Mouse (Mus musculus): ENCODE measurements around the gene Tmem150c.

DNA sequence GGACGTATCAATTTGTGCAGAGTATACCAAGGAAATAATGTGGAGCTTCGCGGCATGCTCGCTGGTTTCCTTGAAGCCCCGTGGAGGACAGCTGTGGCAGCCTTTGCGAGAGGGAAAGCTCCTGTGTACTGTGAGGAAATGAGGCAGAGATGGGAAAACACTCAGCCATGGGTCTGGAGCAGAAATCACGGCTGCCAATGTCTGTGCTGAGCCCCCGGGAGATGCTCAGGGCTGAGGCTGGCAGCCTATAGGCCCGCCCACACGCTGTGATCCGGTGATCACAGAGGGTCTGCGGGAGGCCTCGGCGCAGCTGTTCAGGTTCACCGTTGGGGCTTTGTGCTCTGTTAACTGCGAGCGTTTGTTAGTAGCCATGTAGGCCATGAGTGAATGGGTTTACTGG lies 68.0 kb downstream of the Tmem150c start:
- TF ChIP-seq CTCF (IDR thresholded peaks at IDR 0.05; ENCODE audit: low read depth, low read length) (no peak), GATA2 (IDR thresholded peaks at IDR 0.05; ENCODE audit: borderline replicate concordance, low read depth, low read length) (no peak)

Measured in G1E (cell line).